Mouse (Mus musculus): Measurements from ENCODE around the gene Atp5c1. TPM values are rescaled to one million over a fixed set of nuclear protein-coding genes. Genes with fewer than 3 reads are reported as not detected.

Atp5c1 gene
- total and polyA plus RNA-seq, 2 experiments from 2014 or later = 519 to 663 TPM

- 100% methylated on average over 1 of the region's 1 CpGs for WGBS
- Histone ChIP-seq H3K27me3 (ENCODE audit: insufficient read depth, low read length) (no peaks in the 10 kb centered on the region), H3K9ac (no peak overlapping the region), H3K9me3 (ENCODE audit: low read length) (no peaks in the 10 kb centered on the region), H3K4me2 (ENCODE audit: low read depth) (no peak overlapping the region), H3K4me3 (ENCODE audit: low read depth, low read length) (no peak overlapping the region), H3K4me1 (ENCODE audit: insufficient read depth) (no peaks in the 10 kb centered on the region; the same call in 1 of the 2 replicates), H3K36me3 (ENCODE audit: insufficient read depth) (peaks cover 26% of the 10 kb centered on the region), H3K27ac (ENCODE audit: low read depth, low read length) (no peak overlapping the region)
- ATAC-seq = no peak
- no peak for TF ChIP-seq CTCF (IDR thresholded peaks at IDR 0.05; ENCODE audit: low read depth)
- DNase-seq = no peak
These were observed 28.3 kb downstream of the Atp5c1 start for GRCm38 (mm10) chr2:10051996-10052395.

GRCm38 (mm10) chr2:10050878-10051277 lies 29.4 kb downstream of the Atp5c1 start:
- DNase-seq = peak; percentile 18
- Histone ChIP-seq H3K4me3 (ENCODE audit: low read depth, low read length) (no peak overlapping the region), H3K9me3 (ENCODE audit: low read length) (no peaks in the 10 kb centered on the region), H3K27ac (ENCODE audit: low read depth, low read length) (no peak overlapping the region), H3K36me3 (ENCODE audit: insufficient read depth) (peaks cover 18% of the 10 kb centered on the region), H3K4me2 (ENCODE audit: low read depth) (no peak overlapping the region), H3K9ac (no peak overlapping the region), H3K4me1 (ENCODE audit: insufficient read depth) (no peaks in the 10 kb centered on the region; the same call in none of the 2 replicates), H3K27me3 (ENCODE audit: insufficient read depth, low read length) (no peaks in the 10 kb centered on the region)
- ATAC-seq = no peak
- WGBS = 76% methylated on average over 3 of the region's 3 CpGs
- TF ChIP-seq CTCF (IDR thresholded peaks at IDR 0.05; ENCODE audit: low read depth) = no peak

GRCm38 (mm10) chr2:10049456-10049855 lies 30.9 kb downstream of the Atp5c1 start:
- Histone ChIP-seq H3K36me3 (ENCODE audit: insufficient read depth) (peaks cover 4% of the 10 kb centered on the region; the same call in 1 of the 2 replicates), H3K4me1 (ENCODE audit: insufficient read depth) (no peaks in the 10 kb centered on the region; the same call in none of the 2 replicates), H3K9me3 (ENCODE audit: low read length) (no peaks in the 10 kb centered on the region), H3K27ac (ENCODE audit: low read depth, low read length) (no peak overlapping the region), H3K27me3 (ENCODE audit: insufficient read depth, low read length) (no peaks in the 10 kb centered on the region), H3K9ac (peak overlapping the region; percentile 75; the same call in 1 of the 2 replicates), H3K4me2 (ENCODE audit: low read depth) (peak overlapping the region; percentile 88), H3K4me3 (ENCODE audit: low read depth, low read length) (peak overlapping the region; percentile 93)
- ATAC-seq (no peak), DNase-seq (no peak)
- no peak for TF ChIP-seq CTCF (IDR thresholded peaks at IDR 0.05; ENCODE audit: low read depth)
- 15% methylated on average over 10 of the region's 10 CpGs for WGBS

- H3K4me1 ChIP-seq (ENCODE audit: insufficient read depth) = no peaks in the 10 kb centered on the region; the same call in none of the 2 replicates
- H3K9me3 ChIP-seq (ENCODE audit: low read length) = no peaks in the 10 kb centered on the region
- 2% methylated on average over 36 of the region's 36 CpGs for WGBS
- DNase-seq (peak; percentile 95), ATAC-seq (peak; percentile 98)
- TF ChIP-seq CTCF (IDR thresholded peaks at IDR 0.05; ENCODE audit: low read depth) = peak; percentile 23; the same call in 1 of the 2 replicates
- H3K27me3 ChIP-seq (ENCODE audit: insufficient read depth, low read length) = no peaks in the 10 kb centered on the region
- H3K4me2 ChIP-seq (ENCODE audit: low read depth) = peak within 1 kb of the TSS; percentile 88
- H3K27ac ChIP-seq (ENCODE audit: low read depth, low read length) = peak within 1 kb of the TSS; percentile 85
- H3K9ac ChIP-seq = peak within 1 kb of the TSS; percentile 75
- H3K36me3 ChIP-seq (ENCODE audit: insufficient read depth) = no peaks in the 10 kb centered on the region; the same call in 1 of the 2 replicates
- H3K4me3 ChIP-seq (ENCODE audit: low read depth, low read length) = peak within 1 kb of the TSS; percentile 93
These were observed 31.8 kb downstream of the Atp5c1 start, which contains the start of gene Taf3 for GRCm38 (mm10) chr2:10048461-10048860. TSS of gene Taf3 (minus strand) at chr2:10048596.

GRCm38 (mm10) chr2:10047758-10048436 lies 32.4 kb downstream of the Atp5c1 start:
- 2% methylated on average over 45 of the region's 47 CpGs for WGBS
- ATAC-seq = peak; percentile 75

GRCm38 (mm10) chr2:10034976-10035375 lies 45.3 kb downstream of the Atp5c1 start:
- 74% methylated on average over 3 of the region's 3 CpGs for WGBS
- no peak for TF ChIP-seq CTCF (IDR thresholded peaks at IDR 0.05; ENCODE audit: low read depth)
- H3K36me3 ChIP-seq (ENCODE audit: insufficient read depth) = peaks cover 9% of the 10 kb centered on the region; the same call in 1 of the 2 replicates
- H3K27me3 ChIP-seq (ENCODE audit: insufficient read depth, low read length) = no peaks in the 10 kb centered on the region
- no peak overlapping the region for H3K4me2 ChIP-seq (ENCODE audit: low read depth)
- no peak overlapping the region for H3K27ac ChIP-seq (ENCODE audit: low read depth, low read length)
- H3K4me3 ChIP-seq (ENCODE audit: low read depth, low read length) = no peak overlapping the region
- H3K9ac ChIP-seq = no peak overlapping the region
- no peak for ATAC-seq
- no peaks in the 10 kb centered on the region for H3K9me3 ChIP-seq (ENCODE audit: low read length)
- no peaks in the 10 kb centered on the region for H3K4me1 ChIP-seq (ENCODE audit: insufficient read depth)
- no peak for DNase-seq

More at GRCm38 (mm10) chr2:10047758-10048436, 32.4 kb downstream of the Atp5c1 start:
- Histone ChIP-seq H3K4me3 (ENCODE audit: low read depth, low read length) (peak overlapping the region; percentile 93), H3K27me3 (ENCODE audit: insufficient read depth, low read length) (no peaks in the 10 kb centered on the region), H3K4me2 (ENCODE audit: low read depth) (peak overlapping the region; percentile 88), H3K9ac (peak overlapping the region; percentile 75), H3K4me1 (ENCODE audit: insufficient read depth) (no peaks in the 10 kb centered on the region; the same call in none of the 2 replicates), H3K36me3 (ENCODE audit: insufficient read depth) (no peaks in the 10 kb centered on the region), H3K9me3 (ENCODE audit: low read length) (no peaks in the 10 kb centered on the region), H3K27ac (ENCODE audit: low read depth, low read length) (peak overlapping the region; percentile 85)
- TF ChIP-seq CTCF (IDR thresholded peaks at IDR 0.05; ENCODE audit: low read depth) = peak; percentile 48
- DNase-seq = peak; percentile 54

- ATAC-seq (no peak), DNase-seq (no peak)
- Histone ChIP-seq H3K4me1 (ENCODE audit: insufficient read depth) (no peaks in the 10 kb centered on the region), H3K36me3 (ENCODE audit: insufficient read depth) (no peaks in the 10 kb centered on the region), H3K9me3 (ENCODE audit: low read length) (no peaks in the 10 kb centered on the region), H3K4me2 (ENCODE audit: low read depth) (no peak overlapping the region), H3K27me3 (ENCODE audit: insufficient read depth, low read length) (no peaks in the 10 kb centered on the region), H3K4me3 (ENCODE audit: low read depth, low read length) (no peak overlapping the region), H3K27ac (ENCODE audit: low read depth, low read length) (no peak overlapping the region), H3K9ac (no peak overlapping the region)
- 67% methylated on average over 4 of the region's 4 CpGs for WGBS
- no peak; the same call in 1 of the 2 replicates for TF ChIP-seq CTCF (IDR thresholded peaks at IDR 0.05; ENCODE audit: low read depth)
These were observed 46.6 kb downstream of the Atp5c1 start for GRCm38 (mm10) chr2:10033684-10034083.

Data from forebrain, postnatal 0 days (tissue).